Mouse (Mus musculus) erythroblast, embryonic 14.5 days (primary cell): Measurements from ENCODE around the gene Krtap3-1.

Source experiments
- GATA1 ChIP-seq: IDR thresholded peaks from 2 replicates; pipeline ENCODE4 v1.6.1; 2012; ENCODE audit warnings: low read length, inconsistent platforms, mixed read lengths
- TAL1 ChIP-seq: IDR thresholded peaks from 3 replicates; pipeline ENCODE4 v1.6.1; 2012; ENCODE audit warnings: low read length, inconsistent platforms, mixed read lengths

DNA sequence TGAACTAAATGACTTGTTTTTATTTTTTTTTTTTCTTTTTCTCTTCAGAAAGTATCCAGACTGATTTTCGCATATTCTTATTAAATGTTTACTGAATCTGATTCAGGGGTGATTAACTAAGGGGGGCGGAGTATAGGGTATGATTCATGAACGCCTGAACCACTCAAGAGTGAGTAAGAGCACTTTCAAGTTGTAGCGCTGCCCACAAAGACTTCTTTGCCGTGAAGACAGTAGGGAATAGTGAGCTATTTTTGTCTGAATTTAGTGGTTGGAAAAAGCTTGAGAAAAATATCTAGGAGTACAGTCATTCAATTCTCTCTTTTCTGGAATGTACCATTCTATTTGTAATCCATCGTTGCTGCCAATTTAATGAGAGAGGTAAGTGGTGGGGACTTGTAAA is 15.1 kb upstream of the Krtap3-1 start:
- TF ChIP-seq GATA1 = no peak
- TF ChIP-seq TAL1 = no peak
